Mouse (Mus musculus): ENCODE measurements around the gene Ccdc163.

The Ccdc163 gene

DNA sequence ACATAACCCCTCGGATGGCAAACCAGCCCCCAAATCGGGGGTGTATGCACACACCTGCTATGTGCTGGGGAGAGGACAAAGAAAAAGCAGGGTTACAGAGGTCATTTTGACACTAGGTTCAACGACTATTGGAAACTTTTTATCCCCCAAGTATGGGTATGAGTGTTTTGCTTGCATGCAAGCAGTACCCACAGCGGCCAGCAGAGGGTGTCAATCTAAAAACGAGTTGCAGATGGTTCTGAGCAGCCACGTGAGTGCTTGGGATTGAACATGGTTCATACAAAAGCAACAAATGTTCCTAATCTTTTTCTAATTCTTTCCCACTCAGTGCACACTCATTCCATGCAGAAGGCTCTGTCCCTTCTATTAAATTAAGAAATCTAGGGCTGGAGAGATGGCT lies 4.5 kb upstream of the Ccdc163 start:
- peak; percentile 69 to 82 for DNase-seq (ENCODE audit: low spot score in 2 of 2)

DNA sequence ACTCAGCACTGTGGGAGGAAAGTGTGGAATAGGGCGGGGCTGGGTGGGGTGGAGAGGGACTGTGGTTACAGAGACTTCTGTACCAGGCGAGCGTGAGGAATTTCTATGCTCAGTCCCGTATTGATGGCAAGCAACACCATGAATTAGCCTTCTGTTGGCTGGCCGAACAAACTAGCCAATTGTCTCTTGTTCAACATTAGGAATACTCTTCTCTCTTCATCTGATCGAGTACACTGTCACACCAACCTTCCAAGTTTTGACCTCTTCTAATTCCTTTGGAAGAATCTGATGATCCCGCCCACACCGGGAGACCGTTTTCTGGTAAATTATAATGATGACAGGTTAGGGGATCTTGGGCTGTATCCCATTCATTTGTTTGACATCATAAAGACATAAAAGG lies 643 bp upstream of the Ccdc163 start:
- DNase-seq (ENCODE audit: low spot score in 2 of 2): no peak

- no peak for DNase-seq (ENCODE audit: low spot score in 2 of 2)
Observed at GRCm38 (mm10) chr4:116708791-116709390, 582 bp downstream of the Ccdc163 start.

DNA sequence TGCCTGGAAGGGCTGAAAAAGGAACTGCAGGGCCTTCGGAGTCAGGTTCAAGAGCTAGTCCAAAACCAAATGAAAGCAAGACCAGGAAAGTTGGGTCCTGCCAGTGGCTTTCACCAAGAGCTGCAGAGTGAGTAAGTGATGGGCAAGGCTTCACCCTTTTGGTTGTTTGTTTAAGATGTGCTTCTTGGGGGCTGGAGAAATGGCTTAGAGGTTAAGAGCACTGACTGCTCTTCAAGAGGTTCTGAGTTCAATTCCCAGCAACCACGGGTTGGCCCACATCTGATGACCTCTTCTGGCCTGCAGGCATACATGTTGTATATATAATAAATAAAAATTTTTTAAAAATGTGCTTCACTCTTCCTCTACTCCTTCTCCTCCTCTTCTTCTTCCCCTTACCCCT lies 1.8 kb downstream of the Ccdc163 start:
- no peak for DNase-seq (ENCODE audit: low spot score in 2 of 2)

DNA sequence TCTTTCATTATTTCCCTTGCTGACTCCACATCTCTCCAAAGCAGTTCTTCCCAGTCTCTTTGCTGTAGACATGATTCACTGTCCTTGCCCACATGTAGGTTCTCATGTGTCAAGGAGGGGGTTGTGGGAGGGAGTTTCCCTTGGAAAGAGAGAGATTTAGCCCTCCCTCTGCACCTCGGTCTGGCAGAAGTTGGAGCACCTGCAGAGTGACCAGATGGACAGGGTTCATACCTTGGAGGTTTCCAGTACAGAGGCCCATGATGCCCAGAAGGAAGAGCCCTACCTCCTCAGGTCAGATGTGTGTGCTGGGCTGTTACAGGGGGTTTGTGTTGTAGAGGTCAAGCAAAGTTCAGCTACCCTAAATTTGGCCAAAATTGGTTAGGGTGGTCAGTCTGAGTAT lies 4.2 kb downstream of the Ccdc163 start:
- DNase-seq (ENCODE audit: low spot score in 2 of 2): no peak

DNA sequence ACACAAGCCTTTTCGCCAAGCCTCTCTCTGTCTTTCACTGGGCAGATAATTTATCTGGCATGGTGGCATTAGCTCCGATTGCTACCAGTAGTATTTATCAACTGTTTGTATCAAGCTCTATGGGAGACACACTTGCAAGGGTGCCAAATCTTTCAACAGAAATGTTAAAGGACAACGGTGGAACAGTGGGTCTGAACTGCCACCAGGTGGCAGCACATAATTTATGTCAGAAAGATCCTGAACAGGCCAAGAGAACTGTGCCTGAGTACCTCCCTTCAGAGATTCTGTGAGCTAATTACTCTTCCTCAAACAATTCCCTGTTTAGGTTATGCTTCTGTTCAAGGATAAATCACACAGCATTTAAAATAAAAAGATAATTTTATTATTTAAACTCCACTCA lies 11.1 kb downstream of the Ccdc163 start:
- DNase-seq (ENCODE audit: low spot score in 2 of 2): peak; percentile 53 to 65

- DNase-seq (ENCODE audit: low spot score in 2 of 2): peak; percentile 89 to 95
Observed at GRCm38 (mm10) chr4:116720343-116721097, 12.2 kb downstream of the Ccdc163 start, which contains the start of gene Tesk2. Tesk2 (plus strand) TSS chr4:116720948.

- DNase-seq (ENCODE audit: low spot score in 2 of 2): no peak
Observed at GRCm38 (mm10) chr4:116721098-116721628, 12.9 kb downstream of the Ccdc163 start.

DNA sequence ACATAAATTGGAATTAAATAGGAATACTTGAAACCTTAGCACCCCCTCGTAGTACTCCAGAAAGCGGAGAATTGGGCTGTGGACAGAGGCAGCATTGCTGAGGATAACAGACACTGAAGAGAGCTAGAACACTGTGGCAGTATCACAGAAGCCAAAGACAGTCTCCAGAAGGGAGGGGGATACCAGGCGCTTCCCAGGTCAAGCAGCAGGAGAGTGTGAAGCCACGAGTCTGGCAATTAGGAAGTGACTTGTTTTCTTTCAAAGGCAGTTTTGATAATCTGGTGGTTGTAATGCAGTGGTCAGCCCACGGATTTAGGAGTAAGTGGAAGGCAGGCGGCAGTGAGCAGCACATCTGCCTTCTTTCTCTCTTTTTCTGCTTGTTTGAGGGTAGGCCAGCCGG lies 13.9 kb downstream of the Ccdc163 start:
- DNase-seq (ENCODE audit: low spot score in 2 of 2): no peak

DNA sequence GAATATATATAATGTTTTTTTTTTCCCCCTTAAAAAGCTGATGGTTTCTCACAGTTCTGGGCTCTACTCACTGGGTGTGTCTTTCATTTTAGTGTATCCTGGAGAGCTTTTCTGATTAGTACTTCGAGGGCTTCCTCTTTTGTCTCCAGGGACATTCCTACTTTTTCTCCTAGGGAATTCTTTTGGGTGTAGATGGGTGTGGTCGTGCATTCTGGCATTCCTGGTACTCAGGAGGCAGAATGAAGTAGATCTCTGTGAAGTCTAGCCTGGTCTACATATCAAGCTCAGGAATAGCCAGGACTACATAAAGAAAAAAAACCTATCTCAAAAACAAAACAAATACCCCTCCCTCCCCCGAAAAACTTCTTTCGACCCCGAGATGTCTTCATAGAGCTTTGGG lies 17.1 kb downstream of the Ccdc163 start:
- DNase-seq (ENCODE audit: low spot score in 2 of 2): no peak

- no peak for DNase-seq (ENCODE audit: low spot score in 2 of 2)
Observed at GRCm38 (mm10) chr4:116727401-116727800, 19.1 kb downstream of the Ccdc163 start.

GRCm38 (mm10) chr4:116729532-116729931 lies 21.2 kb downstream of the Ccdc163 start:
- no peak for DNase-seq (ENCODE audit: low spot score in 2 of 2)

- DNase-seq (ENCODE audit: low spot score in 2 of 2): no peak
Observed at GRCm38 (mm10) chr4:116731077-116731476, 22.8 kb downstream of the Ccdc163 start.

- no peak for DNase-seq (ENCODE audit: low spot score in 2 of 2)
Observed at GRCm38 (mm10) chr4:116732355-116732754, 24.0 kb downstream of the Ccdc163 start.

- DNase-seq (ENCODE audit: low spot score in 2 of 2): no peak
Observed at GRCm38 (mm10) chr4:116734996-116735395, 26.7 kb downstream of the Ccdc163 start.

DNA sequence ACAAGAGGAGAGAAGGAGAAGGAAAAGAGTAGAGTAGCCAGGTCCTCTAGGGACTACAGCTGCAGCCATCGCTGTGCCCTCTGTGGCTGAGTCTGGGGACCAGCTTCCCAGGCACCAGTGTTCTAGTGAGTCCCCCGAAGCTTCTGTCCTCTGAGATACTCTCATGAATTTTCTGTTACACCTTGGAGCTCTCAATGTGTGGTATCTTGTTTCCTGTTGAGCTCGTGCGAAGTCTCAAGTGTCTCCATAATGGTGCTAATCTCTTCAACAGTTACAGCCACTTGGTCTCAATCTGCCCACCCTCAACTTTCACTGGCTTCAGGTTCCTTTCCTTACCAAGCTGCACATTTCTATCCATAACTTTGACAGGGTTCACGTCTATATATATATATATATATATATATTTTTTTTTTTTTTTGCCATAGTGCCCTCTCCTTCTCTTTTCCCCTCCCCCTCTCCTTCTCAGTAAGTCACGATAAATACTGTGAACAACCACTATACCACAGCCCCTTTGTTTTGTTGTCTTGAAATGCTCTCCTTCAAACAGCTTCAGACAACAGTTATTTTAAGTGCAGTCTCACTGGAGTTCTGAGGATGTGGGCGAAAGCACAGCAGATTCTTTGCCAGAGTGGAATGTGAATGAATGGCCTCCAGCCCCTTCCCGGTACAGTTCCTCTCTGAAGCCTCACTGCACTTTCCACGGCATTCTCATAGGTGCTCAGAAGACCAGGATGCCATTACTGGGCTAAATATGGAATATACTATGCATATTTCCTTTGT lies 30.9 kb downstream of the Ccdc163 start:
- no peak for DNase-seq (ENCODE audit: low spot score in 2 of 2)

GRCm38 (mm10) chr4:116749750-116750149 lies 41.4 kb downstream of the Ccdc163 start:
- DNase-seq (ENCODE audit: low spot score in 2 of 2): no peak

DNA sequence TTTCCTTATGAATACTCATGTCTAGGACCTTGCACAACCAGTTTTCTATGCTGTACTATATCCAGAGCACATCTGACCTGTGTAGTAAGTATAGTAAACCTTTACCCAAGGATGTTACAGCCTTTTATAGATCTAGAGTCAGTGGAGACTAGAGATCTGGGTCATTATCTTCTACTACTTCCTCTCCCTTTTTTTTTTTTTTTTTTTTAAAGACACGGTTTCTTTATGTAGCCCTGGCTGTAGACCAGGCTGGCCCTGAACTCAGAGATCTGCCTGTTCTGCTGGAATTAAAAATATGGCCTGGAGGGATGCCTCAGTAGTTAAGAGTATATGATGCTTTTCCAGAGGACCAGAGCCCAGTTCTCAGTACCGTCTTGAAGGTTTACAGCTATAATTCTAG lies 53.6 kb downstream of the Ccdc163 start:
- DNase-seq (ENCODE audit: low spot score in 2 of 2): no peak

DNA sequence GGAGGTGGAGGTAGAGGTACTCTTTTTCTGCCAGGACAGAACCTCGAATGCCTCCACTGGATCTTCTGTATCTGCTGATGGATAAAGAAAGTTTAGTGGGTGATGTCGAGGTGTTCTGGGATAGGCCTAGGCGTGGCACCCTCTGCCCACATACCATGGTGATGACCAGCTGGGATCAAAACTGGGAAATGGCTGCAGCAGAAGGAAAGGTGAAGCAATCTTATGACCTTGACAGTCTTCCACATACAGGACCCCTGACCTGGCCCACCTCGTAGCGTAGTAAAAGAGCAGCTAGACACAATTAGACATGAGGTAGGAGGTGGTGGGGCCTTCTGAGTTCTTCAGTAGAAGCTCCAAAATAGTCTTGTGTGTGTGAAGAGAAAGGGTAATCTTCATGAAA lies 55.7 kb downstream of the Ccdc163 start:
- DNase-seq (ENCODE audit: low spot score in 2 of 2): no peak

- no peak for DNase-seq (ENCODE audit: low spot score in 2 of 2)
Observed at GRCm38 (mm10) chr4:116768510-116768909, 60.2 kb downstream of the Ccdc163 start.

DNA sequence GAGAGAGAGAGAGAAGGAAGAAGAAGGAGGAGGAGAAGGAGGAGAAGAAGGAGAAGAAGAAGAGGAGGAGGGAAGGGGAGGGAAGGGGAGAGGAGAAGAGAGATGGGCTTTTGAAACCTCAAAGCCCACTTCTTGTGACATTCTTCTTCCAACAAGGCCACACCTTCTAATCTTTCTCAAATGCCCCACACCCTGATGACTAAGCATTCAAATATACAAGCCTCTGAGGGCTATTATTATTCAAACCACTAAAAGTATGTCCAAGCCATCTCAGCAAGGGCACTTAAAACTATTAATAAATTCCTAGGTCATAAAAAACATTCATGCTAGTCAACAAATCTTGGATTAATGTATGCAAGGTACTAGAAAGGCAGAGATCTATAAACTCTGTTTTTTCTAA lies 60.8 kb downstream of the Ccdc163 start:
- no peak for DNase-seq (ENCODE audit: low spot score in 2 of 2)

- DNase-seq (ENCODE audit: low spot score in 2 of 2): no peak
Observed at GRCm38 (mm10) chr4:116776391-116776790, 68.1 kb downstream of the Ccdc163 start.

All from natural killer cell, adult 2 months (primary cell).